Mouse (Mus musculus): Measurements from ENCODE around the gene Ppp2r5c.

Ppp2r5c gene

GRCm38 (mm10) chr12:110549437-110550112, 102.7 kb downstream of the Ppp2r5c start:
- in situ Hi-C loops (cut with MboI, MseI): loop anchor here (5.0 to 25.0 kb wide), 2 partner anchors 73 to 512 kb away; no protein-coding TSS in a partner anchor

GRCm38 (mm10) chr12:110550364-110550763, 103.4 kb downstream of the Ppp2r5c start:
- in situ Hi-C loops (cut with MboI, MseI): no loop called here

- in situ Hi-C loops (cut with MboI, MseI): no loop called here
Measured at GRCm38 (mm10) chr12:110552113-110552512, 105.2 kb downstream of the Ppp2r5c start.

- in situ Hi-C loops (cut with MboI, MseI): no loop called here
Measured at GRCm38 (mm10) chr12:110553362-110553761, 106.4 kb downstream of the Ppp2r5c start.

- in situ Hi-C loops (cut with MboI, MseI): no loop called here
Measured at GRCm38 (mm10) chr12:110555536-110556240, 108.8 kb downstream of the Ppp2r5c start.

GRCm38 (mm10) chr12:110556861-110557628, 110.1 kb downstream of the Ppp2r5c start:
- in situ Hi-C loops (cut with MboI, MseI): no loop called here

- in situ Hi-C loops (cut with MboI, MseI): no loop called here
Measured at GRCm38 (mm10) chr12:110558175-110558574, 111.3 kb downstream of the Ppp2r5c start.

- in situ Hi-C loops (cut with MboI, MseI): no loop called here
Measured at GRCm38 (mm10) chr12:110563383-110563782, 116.5 kb downstream of the Ppp2r5c start.

- in situ Hi-C loops (cut with MboI, MseI): no loop called here
Measured at GRCm38 (mm10) chr12:110564848-110565247, 117.9 kb downstream of the Ppp2r5c start.

- in situ Hi-C loops (cut with MboI, MseI): no loop called here
Measured at GRCm38 (mm10) chr12:110566366-110566765, 119.4 kb downstream of the Ppp2r5c start.

GRCm38 (mm10) chr12:110571050-110571449, 124.1 kb downstream of the Ppp2r5c start:
- in situ Hi-C loops (cut with MboI, MseI): no loop called here

GRCm38 (mm10) chr12:110572351-110572750, 125.4 kb downstream of the Ppp2r5c start:
- in situ Hi-C loops (cut with MboI, MseI): no loop called here

- in situ Hi-C loops (cut with MboI, MseI): no loop called here
Measured at GRCm38 (mm10) chr12:110573635-110574034, 126.7 kb downstream of the Ppp2r5c start.

- in situ Hi-C loops (cut with MboI, MseI): no loop called here
Measured at GRCm38 (mm10) chr12:110575926-110576325, 129.0 kb downstream of the Ppp2r5c start.

GRCm38 (mm10) chr12:110578333-110578732, 131.4 kb downstream of the Ppp2r5c start:
- in situ Hi-C loops (cut with MboI, MseI): no loop called here

GRCm38 (mm10) chr12:110588622-110589021, 141.7 kb downstream of the Ppp2r5c start:
- in situ Hi-C loops (cut with MboI, MseI): no loop called here

- in situ Hi-C loops (cut with MboI, MseI): loop anchor here (5.0 to 10.0 kb wide), 2 partner anchors 146 to 251 kb away; partner anchors contain the start of genes Mok and Ppp2r5c
Measured at GRCm38 (mm10) chr12:110590804-110591259, 143.9 kb downstream of the Ppp2r5c start.

GRCm38 (mm10) chr12:110591260-110591883, 144.5 kb downstream of the Ppp2r5c start:
- in situ Hi-C loops (cut with MboI, MseI): loop anchor here (5.0 to 10.0 kb wide), 2 partner anchors 147 to 251 kb away; partner anchors contain the start of genes Mok and Ppp2r5c

GRCm38 (mm10) chr12:110598527-110598926, 151.6 kb downstream of the Ppp2r5c start:
- in situ Hi-C loops (cut with MboI, MseI): loop anchor here (10.0 kb wide), 1 partner anchor 154 kb away; the partner anchor contains the start of gene Ppp2r5c

GRCm38 (mm10) chr12:110599791-110600190, 152.9 kb downstream of the Ppp2r5c start:
- in situ Hi-C loops (cut with MboI, MseI): loop anchor here (5.0 to 10.0 kb wide), 2 partner anchors 103 to 155 kb away; partner anchors contain the start of genes Hsp90aa1 and Ppp2r5c
